Mouse (Mus musculus): ENCODE data around the gene Fiz1.
"Not testable (repeated sequence)": the region's sequence is repeated elsewhere in the genome, so short reads cannot be mapped to it uniquely, and the experiment has no call there.

Fiz1 gene

GRCm38 (mm10) chr7:5038109-5038732 lies 23.7 kb upstream of the Fiz1 start, which contains the start of gene Zfp784:
Zfp784 (minus strand) TSS chr7:5038446.
- DNase-seq (ENCODE audit: low read depth, low spot score): peak; percentile 86

- no peak for DNase-seq (ENCODE audit: low read depth, low spot score)
These were observed 23.0 kb upstream of the Fiz1 start for GRCm38 (mm10) chr7:5037467-5037866.

GRCm38 (mm10) chr7:5037026-5037425 lies 22.5 kb upstream of the Fiz1 start:
- DNase-seq (ENCODE audit: low read depth, low spot score): no peak

GRCm38 (mm10) chr7:5036136-5036535 lies 21.6 kb upstream of the Fiz1 start:
- DNase-seq (ENCODE audit: low read depth, low spot score): no peak

- DNase-seq (ENCODE audit: low read depth, low spot score): no peak
These were observed 21.1 kb upstream of the Fiz1 start for GRCm38 (mm10) chr7:5035628-5036027.

GRCm38 (mm10) chr7:5033818-5034217 lies 19.3 kb upstream of the Fiz1 start, which contains the start of gene 4632433K11Rik:
4632433K11Rik (plus strand) TSS chr7:5034118.
- no peak for DNase-seq (ENCODE audit: low read depth, low spot score)

GRCm38 (mm10) chr7:5031496-5031895 lies 17.0 kb upstream of the Fiz1 start:
- no peak for DNase-seq (ENCODE audit: low read depth, low spot score)

DNA sequence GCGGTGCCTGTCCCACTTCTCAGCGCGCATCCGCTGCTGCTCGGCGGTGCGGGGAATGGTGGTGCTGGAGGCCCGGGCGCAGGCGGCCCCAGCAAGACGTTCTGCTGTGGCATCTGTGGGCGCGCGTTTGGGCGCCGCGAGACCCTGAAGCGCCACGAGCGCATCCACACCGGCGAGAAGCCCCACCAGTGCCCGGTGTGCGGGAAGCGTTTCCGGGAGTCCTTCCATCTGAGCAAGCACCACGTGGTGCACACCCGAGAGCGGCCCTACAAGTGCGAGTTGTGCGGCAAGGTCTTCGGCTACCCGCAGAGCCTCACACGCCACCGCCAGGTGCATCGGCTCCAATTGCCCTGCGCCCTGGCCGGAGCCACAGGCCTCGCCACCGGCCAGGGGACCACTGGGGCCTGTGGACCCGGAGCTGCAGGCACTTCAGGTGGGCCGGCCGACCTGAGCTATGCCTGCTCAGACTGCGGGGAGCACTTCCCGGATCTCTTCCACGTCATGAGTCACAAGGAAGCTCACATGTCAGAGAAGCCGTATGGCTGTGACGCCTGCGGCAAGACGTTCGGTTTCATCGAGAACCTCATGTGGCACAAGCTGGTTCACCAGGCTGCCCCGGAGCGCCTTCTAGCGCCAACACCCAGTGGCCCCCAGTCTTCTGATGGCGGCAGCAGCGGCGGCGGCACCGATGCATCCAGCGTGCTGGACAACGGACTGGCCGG lies 16.2 kb upstream of the Fiz1 start:
- DNase-seq (ENCODE audit: low read depth, low spot score): no peak

DNA sequence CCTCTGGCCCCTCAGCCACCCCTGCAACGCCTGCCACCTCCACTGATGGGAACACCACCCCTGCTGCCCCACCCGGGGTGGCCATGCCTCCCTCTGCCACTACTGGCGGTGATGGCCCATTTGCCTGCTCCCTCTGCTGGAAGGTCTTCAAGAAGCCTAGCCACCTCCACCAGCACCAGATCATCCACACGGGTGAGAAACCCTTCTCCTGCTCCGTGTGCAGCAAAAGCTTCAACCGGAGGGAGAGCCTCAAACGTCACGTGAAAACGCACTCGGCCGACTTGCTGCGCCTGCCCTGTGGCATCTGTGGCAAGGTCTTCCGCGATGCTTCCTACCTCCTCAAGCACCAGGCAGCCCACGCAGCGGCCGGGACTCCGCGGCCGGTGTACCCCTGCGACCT lies 15.4 kb upstream of the Fiz1 start:
- no peak for DNase-seq (ENCODE audit: low read depth, low spot score)

- DNase-seq (ENCODE audit: low read depth, low spot score): no peak
These were observed 15.0 kb upstream of the Fiz1 start for GRCm38 (mm10) chr7:5029543-5029942.

DNA sequence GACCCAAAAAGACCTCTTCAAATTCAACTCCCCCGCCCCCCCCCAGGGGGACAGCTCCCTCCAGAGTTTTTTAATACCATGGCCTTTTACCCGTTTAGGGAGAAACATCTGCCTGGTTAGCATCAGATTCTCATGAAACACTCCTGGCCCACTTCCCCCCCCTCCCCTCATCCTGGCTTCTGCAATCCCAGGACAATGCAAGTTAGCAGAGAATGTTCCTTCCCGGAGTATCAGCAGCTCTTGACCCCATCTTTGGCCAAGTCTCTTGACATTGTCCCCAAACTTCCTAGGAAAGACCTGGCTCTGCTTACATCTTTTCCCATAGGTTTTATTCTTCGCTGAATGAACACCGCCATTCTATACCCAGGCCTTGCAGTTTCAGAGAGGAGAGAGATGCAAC lies 6.7 kb upstream of the Fiz1 start:
- no peak for DNase-seq (ENCODE audit: low read depth, low spot score)

DNA sequence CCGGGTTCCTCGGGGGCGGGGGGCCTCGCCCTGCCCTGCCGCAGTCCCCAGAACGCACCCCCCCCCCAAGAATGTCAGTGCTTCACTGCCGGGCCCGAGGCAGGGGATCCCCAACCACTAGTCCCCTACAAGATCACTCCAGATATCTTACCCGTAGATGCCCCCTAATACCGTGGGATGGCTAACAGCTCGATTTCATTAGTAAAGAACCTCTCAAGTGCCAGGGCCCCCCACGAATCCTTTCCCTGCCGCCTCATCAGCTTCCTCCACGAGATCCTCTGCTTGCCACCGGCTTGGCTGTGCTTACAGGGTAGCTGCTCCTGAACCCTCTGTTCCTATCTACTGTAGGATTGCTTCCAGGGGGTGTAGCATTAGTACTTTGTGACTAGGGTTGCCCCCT lies 6.2 kb upstream of the Fiz1 start:
- DNase-seq (ENCODE audit: low read depth, low spot score): no peak

- DNase-seq (ENCODE audit: low read depth, low spot score): peak; percentile 99
These were observed 5.6 kb upstream of the Fiz1 start, which contains the start of the genes Zfp865 and Ccdc106 for GRCm38 (mm10) chr7:5020000-5020681. Zfp865 (plus strand) TSS chr7:5020376. Ccdc106 (plus strand) TSS chr7:5020553.

DNA sequence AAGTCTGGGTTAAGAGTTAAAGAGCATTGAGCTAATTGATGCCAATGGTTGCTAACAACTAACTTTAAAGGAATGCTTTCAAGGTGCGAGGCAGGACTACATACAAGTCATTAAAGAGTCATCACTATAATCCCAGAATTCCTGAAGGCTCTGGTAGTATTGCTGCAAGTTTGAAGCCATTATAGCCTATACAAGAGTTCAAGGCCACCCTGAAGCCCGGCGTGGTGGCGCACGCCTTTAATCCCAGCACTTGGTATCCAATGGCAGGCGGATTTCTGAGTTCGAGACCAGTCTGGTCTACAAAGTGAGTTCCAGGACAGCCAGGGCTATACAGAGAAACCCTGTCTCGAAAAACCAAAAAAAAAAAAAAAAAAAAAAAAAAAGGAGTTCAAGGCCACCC lies 5.1 kb upstream of the Fiz1 start:
- not testable (repeated sequence) for DNase-seq (ENCODE audit: low read depth, low spot score)

DNA sequence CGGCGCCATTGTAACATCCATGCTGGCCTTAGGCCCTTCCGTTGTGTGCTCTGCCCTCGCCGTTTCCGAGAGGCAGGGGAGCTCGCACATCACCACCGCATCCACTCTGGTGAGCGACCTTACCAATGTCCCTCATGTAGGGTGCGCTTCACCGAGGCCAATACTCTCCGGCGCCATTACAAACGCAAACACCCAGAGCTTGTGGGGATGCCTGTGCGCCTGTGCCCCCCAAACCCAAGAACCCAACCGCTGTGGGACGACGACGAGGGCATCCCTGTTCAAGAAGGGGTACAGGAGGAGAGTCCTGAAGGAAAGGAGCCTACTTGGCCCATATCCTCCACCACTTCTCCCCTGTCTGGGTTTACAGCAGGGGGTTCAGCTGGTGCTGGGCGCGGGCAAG lies 3.4 kb upstream of the Fiz1 start:
- no peak for DNase-seq (ENCODE audit: low read depth, low spot score)

DNA sequence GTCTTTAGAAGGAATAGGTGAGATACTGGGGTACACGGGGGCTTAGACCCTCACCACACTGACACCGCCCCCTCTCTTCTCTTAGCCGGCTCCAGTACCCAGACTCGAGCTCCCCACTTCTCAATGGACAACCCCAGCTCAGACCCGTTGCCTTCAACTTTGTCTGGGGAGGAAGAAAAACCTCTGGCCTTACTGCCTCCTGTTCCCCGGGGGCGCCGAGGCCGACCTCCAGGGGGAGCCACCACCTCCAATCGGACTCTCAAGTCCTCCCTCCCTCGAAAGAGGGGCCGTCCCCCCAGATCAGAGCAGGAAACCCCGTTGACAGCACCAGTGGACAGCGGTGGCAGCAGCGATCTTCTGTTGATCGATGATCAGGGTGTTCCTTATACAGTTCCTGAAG lies 2.9 kb upstream of the Fiz1 start:
- no peak for DNase-seq (ENCODE audit: low read depth, low spot score)

- DNase-seq (ENCODE audit: low read depth, low spot score): no peak
These were observed 2.4 kb upstream of the Fiz1 start for GRCm38 (mm10) chr7:5016920-5017319.

DNA sequence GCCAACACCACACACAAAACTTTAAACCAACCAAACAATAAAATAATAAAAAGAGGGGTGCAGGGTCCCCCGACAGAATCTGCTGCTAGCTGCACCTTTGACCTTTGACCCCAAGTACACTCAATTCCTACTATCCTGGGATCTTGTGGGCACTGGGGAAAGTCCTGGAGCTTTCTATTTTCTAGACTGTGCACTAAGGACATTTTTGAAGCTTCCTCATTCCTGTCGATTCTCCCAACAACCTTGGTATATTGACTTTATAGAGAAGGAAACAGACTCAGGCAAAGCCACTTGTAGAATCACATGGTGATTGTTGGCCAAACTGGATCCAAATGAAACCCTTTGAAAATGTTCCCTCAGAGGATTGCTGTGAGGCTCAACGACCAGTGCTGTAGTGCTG lies 1.6 kb upstream of the Fiz1 start:
- DNase-seq (ENCODE audit: low read depth, low spot score): no peak

- DNase-seq (ENCODE audit: low read depth, low spot score): peak; percentile 94
These were observed 863 bp upstream of the Fiz1 start, which contains the start of gene Gm44973 for GRCm38 (mm10) chr7:5015118-5016001. Gm44973 (plus strand) TSS chr7:5015496.

GRCm38 (mm10) chr7:5012681-5013513 lies 1.6 kb downstream of the Fiz1 start:
- no peak for DNase-seq (ENCODE audit: low read depth, low spot score)

GRCm38 (mm10) chr7:5008229-5008628 lies 6.3 kb downstream of the Fiz1 start:
- DNase-seq (ENCODE audit: low read depth, low spot score): no peak

Measured in forelimb bud, embryonic 11.5 days (tissue).